Mouse (Mus musculus) gastrocnemius, postnatal 25 days (tissue): ENCODE measurements around the gene Lrrtm3. TPM values are rescaled to one million over a fixed set of nuclear protein-coding genes. Genes with fewer than 3 reads are reported as not detected.

Experiments
- DNase-seq: peaks from one replicate; pipeline ENCODE4 v3.0.0; 2022
- total RNA-seq, 2 experiments: library from RNA; stranded (reverse); gene quantifications; 1 replicate in 1 of 2; 2 replicates in 1 of 2; pipeline ENCODE4 v1.2.3; 2021

Lrrtm3 gene
- total RNA-seq, 2 experiments from 2014 or later: 0.19 TPM; not detected in 1

DNA sequence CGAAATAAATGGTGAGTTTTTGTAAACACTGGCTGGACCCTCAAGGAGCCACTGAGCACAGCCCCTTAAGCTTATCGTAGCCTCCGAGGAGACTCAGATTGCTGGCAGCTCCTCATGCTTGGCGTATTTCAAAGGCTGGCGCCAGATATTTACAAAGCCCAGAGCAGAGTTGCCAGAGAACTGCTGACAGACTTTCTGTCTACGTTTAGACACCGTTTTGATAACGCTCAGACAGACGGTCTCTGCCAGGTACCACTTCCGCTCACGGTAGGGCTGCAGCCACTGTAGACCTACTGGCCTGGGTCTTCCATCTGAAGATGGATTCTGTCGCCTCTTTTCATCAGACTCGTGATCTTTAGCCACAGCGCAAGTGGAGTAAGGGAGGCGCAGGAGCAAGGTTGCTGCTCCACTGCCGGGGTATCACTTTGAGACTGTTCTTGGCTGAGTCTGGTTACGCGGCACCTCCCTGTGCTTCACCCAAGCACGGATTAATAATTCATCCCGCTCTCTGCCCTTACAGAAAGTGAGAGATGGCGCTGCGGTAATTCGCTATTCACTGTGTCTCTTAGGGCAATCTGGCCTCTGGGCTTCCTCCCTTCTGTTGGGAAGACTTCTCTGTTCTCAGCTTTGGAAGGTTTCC, 203.5 kb downstream of the Lrrtm3 start:
- DNase-seq: no peak

DNA sequence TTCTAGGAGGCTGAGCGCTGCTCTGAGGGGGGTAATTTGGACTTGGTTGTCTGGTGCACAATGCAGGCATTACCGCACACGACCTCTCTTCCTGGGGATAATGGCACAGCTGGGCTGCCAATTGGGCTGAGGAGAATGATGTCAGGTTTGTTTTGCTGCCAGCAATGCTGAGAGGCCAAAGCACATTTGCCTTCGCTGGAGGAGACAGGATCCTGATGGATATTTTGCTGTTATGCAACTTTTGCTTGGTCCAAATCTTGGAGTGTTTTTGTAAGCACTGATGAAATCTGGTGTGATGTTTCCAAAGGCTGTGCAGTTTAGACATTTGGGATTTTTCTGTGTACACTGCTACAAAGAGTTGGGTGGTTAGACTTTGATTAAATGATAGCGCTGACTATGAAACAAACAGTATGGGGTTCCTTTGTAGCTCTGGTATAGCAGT, 209.6 kb downstream of the Lrrtm3 start:
- peak; percentile 15 for DNase-seq

Other genes starting within 250 kb of the Lrrtm3 start
- not detected for gene Gm10118, start 162.8 kb downstream of the Lrrtm3 start, total RNA-seq